Mouse (Mus musculus): Measurements from ENCODE around the gene Mecom.

- TF ChIP-seq POLR2A (IDR thresholded peaks at IDR 0.05; ENCODE audit: control insufficient read depth, low read depth, low read length) (no peak), CTCF (IDR thresholded peaks at IDR 0.05; ENCODE audit: control insufficient read depth, insufficient read depth, insufficient replicate concordance, low read depth, low read length) (no peak)
Measured at GRCm38 (mm10) chr3:30227964-30228670, 319.7 kb downstream of the Mecom start.
